Mouse (Mus musculus): Measurements from ENCODE around the gene Prdx6. TPM values are rescaled to one million over a fixed set of nuclear protein-coding genes. Genes with fewer than 3 reads are reported as not detected.

Gene Prdx6
- 326 and 725 TPM in 2 replicates for polyA plus RNA-seq (2015; fragmentation: Nextera tagmentation; extraction: Ambion mirVana)

DNA sequence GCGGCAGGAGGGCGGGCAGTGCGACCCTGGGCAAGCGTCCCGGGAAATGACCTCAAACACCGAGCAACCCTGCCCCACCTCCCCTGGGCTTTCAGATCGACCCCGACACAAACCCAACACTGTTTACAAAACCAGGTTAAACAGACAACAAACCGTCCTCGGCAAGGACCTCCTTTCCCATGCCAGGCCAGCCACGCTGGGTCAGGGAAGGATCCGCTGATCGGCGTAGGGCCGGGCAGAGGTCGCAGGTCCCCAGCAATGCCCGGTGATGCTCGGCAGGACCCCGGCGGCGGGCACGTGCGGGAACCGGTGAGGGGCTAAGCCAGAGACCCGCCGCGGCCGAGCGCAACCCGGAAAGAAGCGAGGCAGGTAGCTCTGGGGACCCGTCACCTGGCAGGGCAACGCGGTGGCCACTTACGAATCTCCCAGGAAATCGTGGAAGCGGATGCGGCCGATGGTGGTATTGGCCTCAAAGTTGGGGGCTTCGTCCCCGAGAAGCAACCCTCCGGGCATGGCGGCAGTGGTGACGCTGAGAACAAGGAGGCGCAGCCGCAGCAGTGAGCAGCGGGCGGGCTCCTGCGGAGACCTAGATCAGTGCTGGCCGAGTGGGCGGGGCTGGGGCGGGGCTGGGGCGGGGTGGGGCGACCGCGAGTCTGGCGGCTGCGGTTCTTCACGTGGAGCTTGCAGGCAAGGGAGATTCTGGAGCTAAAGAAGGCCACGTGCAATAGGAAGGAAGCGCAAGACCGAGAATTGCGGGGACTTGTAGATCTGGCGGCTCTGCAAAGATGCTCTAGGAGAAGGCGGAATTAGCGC lies at the start of gene Prdx6:
Prdx6 (minus strand) TSS at position 616 of the 813 bp plus-strand sequence.

Other genes with a start within 250 kb of the Prdx6 start
- gene Zbtb37, start 216.4 kb downstream of the Prdx6 start, polyA plus RNA-seq (2015; fragmentation: Nextera tagmentation; extraction: Ambion mirVana): 4.7 and 5.9 TPM in 2 replicates
- gene Dars2, start 180.6 kb downstream of the Prdx6 start, polyA plus RNA-seq (2015; fragmentation: Nextera tagmentation; extraction: Ambion mirVana): 21.3 and 35.2 TPM in 2 replicates
- gene Cenpl, start 180.5 kb downstream of the Prdx6 start, polyA plus RNA-seq (2015; fragmentation: Nextera tagmentation; extraction: Ambion mirVana): 12.2 and 12.8 TPM in 2 replicates
- 8.7 and 10.3 TPM in 2 replicates for gene Klhl20, start 119.7 kb downstream of the Prdx6 start, polyA plus RNA-seq (2015; fragmentation: Nextera tagmentation; extraction: Ambion mirVana)
- gene Ankrd45, start 108.5 kb downstream of the Prdx6 start, polyA plus RNA-seq (2015; fragmentation: Nextera tagmentation; extraction: Ambion mirVana): 2.5 and 3.6 TPM in 2 replicates
- gene Tex50, start 91.9 kb downstream of the Prdx6 start, polyA plus RNA-seq (2015; fragmentation: Nextera tagmentation; extraction: Ambion mirVana): 0.24 and 0.33 TPM in 2 replicates
- gene Tnfsf4, start 144.2 kb upstream of the Prdx6 start, polyA plus RNA-seq (2015; fragmentation: Nextera tagmentation; extraction: Ambion mirVana): 0.10 TPM in 1 of 2 replicates, not detected in the other
- 0.06 TPM in 1 of 2 replicates, not detected in the other for gene Tnfsf18, start 243.4 kb upstream of the Prdx6 start, polyA plus RNA-seq (2015; fragmentation: Nextera tagmentation; extraction: Ambion mirVana)